Mouse (Mus musculus) lung, adult 2 months (tissue): Measurements from ENCODE around the gene Dchs1.
"Not testable (repeated sequence)": the region's sequence is repeated elsewhere in the genome, so short reads cannot be mapped to it uniquely, and the experiment has no call there.

Experiments used
- CTCF ChIP-seq: fragments of 200-500 bp; IDR thresholded peaks from 2 replicates; pipeline ENCODE4 v1.5.1; 2011; ENCODE audit warnings: mild to moderate bottlenecking, low read length, control low read depth; ENCODE audit not compliant: insufficient read depth
- POLR2A ChIP-seq: fragments of 200-500 bp; IDR thresholded peaks from 2 replicates; pipeline ENCODE4 v1.6.1; 2011; ENCODE audit warnings: low read depth, mild to moderate bottlenecking, control low read depth, low read length, borderline replicate concordance; ENCODE audit errors: extremely low read depth

DNA sequence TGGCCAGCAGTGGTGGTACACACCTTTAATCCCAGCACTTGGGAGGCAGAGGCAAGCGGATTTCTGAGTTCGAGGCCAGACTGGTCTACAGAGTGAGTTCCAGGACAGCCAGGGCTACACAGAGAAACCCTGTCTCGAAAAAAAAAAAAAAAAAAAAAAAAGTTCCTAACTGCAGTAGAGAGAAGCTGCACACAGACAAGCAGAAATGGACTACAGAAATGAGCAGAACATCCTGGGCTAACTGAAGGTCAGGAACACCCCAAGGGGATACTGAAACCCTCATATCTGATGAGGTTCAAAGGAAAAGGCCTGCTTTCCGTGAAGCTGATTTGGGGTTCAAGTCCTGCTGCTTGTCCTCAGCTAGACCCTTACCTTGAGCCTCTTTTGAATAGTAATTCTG lies 52.0 kb downstream of the Dchs1 start:
- TF ChIP-seq CTCF, POLR2A: not testable (repeated sequence)
